ENCODE assay signal across 7 mouse cellular contexts in genomic region chr9:54698318-54699086, GRCm38 (mm10). TPM values are rescaled to one million over a fixed set of nuclear protein-coding genes. Genes with fewer than 3 reads are reported as not detected.
DNase-seq lines count a peak whose midpoint lies in the region; ATAC-seq and TF ChIP-seq lines count a peak whose summit lies in the region.

TSS of gene Dnaja4 (plus strand) at chr9:54698873.

- peak; percentile 85 for ATAC-seq in erythroid progenitor cell, adult 5-6 weeks (replicated peaks; ENCODE audit: low FRiP score, poor library complexity, severe bottlenecking)
- ATAC-seq in limb, embryonic 15.5 days (ENCODE audit: insufficient number of reproducible peaks, low FRiP score, low TSS enrichment, low read depth) = no peak

- TF ChIP-seq CTCF in spleen, adult 2 months (IDR thresholded peaks at IDR 0.05; ENCODE audit: extremely low read depth, insufficient read depth, insufficient read length, insufficient replicate concordance) = no peak

- peak within 1 kb of the TSS; percentile 85 for H3K9ac ChIP-seq in limb, embryonic 15.5 days

- peak within 1 kb of the TSS; percentile 76 for H3K4me3 ChIP-seq in limb, embryonic 15.5 days
- H3K4me3 ChIP-seq in spleen, adult 2 months (ENCODE audit: extremely low read depth, insufficient read depth, insufficient read length) = peak within 1 kb of the TSS; percentile 62

- peak within 1 kb of the TSS; percentile 94 for H3K4me2 ChIP-seq in limb, embryonic 15.5 days

- no peaks in the 10 kb centered on the region for H3K9me3 ChIP-seq in limb, embryonic 15.5 days

- H3K4me1 ChIP-seq in limb, embryonic 15.5 days = peaks cover 11% of the 10 kb centered on the region
- peaks cover 4% of the 10 kb centered on the region for H3K4me1 ChIP-seq in spleen, adult 2 months (ENCODE audit: control insufficient read depth, insufficient read depth, insufficient read length)

- peaks cover 5% of the 10 kb centered on the region; the same call in 1 of the 2 replicates for H3K27me3 ChIP-seq in limb, embryonic 15.5 days
- H3K27me3 ChIP-seq in spleen, adult 2 months (ENCODE audit: control insufficient read depth, insufficient read depth, low read length) = peaks cover 15% of the 10 kb centered on the region

- intact Hi-C loops in heart, postnatal 14 days (cut with DNase I) = no loop called here

- H3K36me3 ChIP-seq in limb, embryonic 15.5 days = no peaks in the 10 kb centered on the region
- no peaks in the 10 kb centered on the region for H3K36me3 ChIP-seq in spleen, adult 2 months (ENCODE audit: control insufficient read depth, insufficient read depth, low read length)

- 60% methylated on average over 17 of the region's 17 CpGs for WGBS in limb, embryonic 15.5 days
- 71% methylated on average over 17 of the region's 17 CpGs for WGBS in spleen, adult 2 months

- no peak for DNase-seq in urinary bladder, adult 2 months (ENCODE audit: low spot score)
- DNase-seq in urinary bladder, postnatal 36 days (ENCODE audit: low spot score in 2 of 2) = no peak
- DNase-seq in heart, postnatal 14 days = no peak
- no peak for DNase-seq in spleen, adult 2 months (ENCODE audit: low read depth in 1 of 2, low spot score in 2 of 2)
- DNase-seq in testis, postnatal 14 days (ENCODE audit: low spot score) = no peak

- peak within 1 kb of the TSS; percentile 47 for H3K27ac ChIP-seq in limb, embryonic 15.5 days
- peak within 1 kb of the TSS; percentile 13; the same call in 1 of the 2 replicates for H3K27ac ChIP-seq in spleen, adult 2 months (ENCODE audit: insufficient read depth, low read length)

- no peak for TF ChIP-seq POLR2A in spleen, adult 2 months (IDR thresholded peaks at IDR 0.05; ENCODE audit: low read depth, low read length)

RNA-seq across cellular contexts. Expression of gene Dnaja4, which starts in this region (rescaled TPM):
- polyA plus RNA-seq in urinary bladder, adult 2 months (2012; rRNA removed) = 18.5 and 19.1 TPM in 2 replicates
- total RNA-seq in erythroid progenitor cell, adult 5-6 weeks (2015; ENCODE audit: low replicate concordance) = 52.8 and 59.1 TPM in 2 replicates
- 59.7 and 67.0 TPM in 2 replicates for total RNA-seq in erythroid progenitor cell, adult 5-6 weeks (2017; ENCODE audit: low replicate concordance)
- 10 to 100 TPM; 48.2 to 51.7 TPM for total RNA-seq in heart, postnatal 14 days (2021)
- polyA plus RNA-seq in limb, embryonic 15.5 days (2015; fragmentation: Nextera tagmentation; extraction: Ambion mirVana) = 10.1 and 14.8 TPM in 2 replicates
- 4.4 and 5.6 TPM in 2 replicates for polyA plus RNA-seq in spleen, adult 2 months (2012; rRNA removed)
